Mouse (Mus musculus) hindbrain, postnatal 0 days (tissue): ENCODE measurements around the gene Cst6. TPM values are rescaled to one million over a fixed set of nuclear protein-coding genes. Genes with fewer than 3 reads are reported as not detected.

Experiments
- ATAC-seq: fragments of 200-750 bp; cut with Nextera tagmentation; 2 replicates; pipeline ENCODE4 v1.8.0; 2017; ENCODE audit warnings: mild to moderate bottlenecking, moderate TSS enrichment, moderate library complexity
- DNase-seq: peaks from one replicate; pipeline ENCODE4 v3.0.0-alpha.2; 2015; ENCODE audit warnings: low spot score
- H3K27ac ChIP-seq: fragments of 300-500 bp; sonication (generic); 2 replicates; pipeline ENCODE4 v1.5.1; 2014; ENCODE audit warnings: mild to moderate bottlenecking
- H3K27me3 ChIP-seq: fragments of 300-500 bp; sonication (generic); 2 replicates; pipeline ENCODE4 v1.6.1; 2014; ENCODE audit warnings: low read length, mixed read lengths; ENCODE audit not compliant: insufficient read depth
- H3K36me3 ChIP-seq: fragments of 300-500 bp; sonication (generic); 2 replicates; pipeline ENCODE4 v1.6.1; 2014; ENCODE audit warnings: low read length, mixed read lengths; ENCODE audit not compliant: insufficient read depth
- H3K4me1 ChIP-seq: fragments of 300-500 bp; sonication (generic); 2 replicates; pipeline ENCODE4 v1.6.1; 2014; ENCODE audit warnings: antibody characterized with exemption, low read length, mixed read lengths; ENCODE audit not compliant: insufficient read depth
- H3K4me2 ChIP-seq: fragments of 300-500 bp; sonication (generic); 2 replicates; pipeline ENCODE4 v1.6.1; 2014; ENCODE audit warnings: low read depth, mild to moderate bottlenecking, low read length, moderate library complexity, mixed read lengths
- H3K4me3 ChIP-seq: fragments of 300-500 bp; sonication (generic); 2 replicates; pipeline ENCODE4 v1.5.1; 2014; ENCODE audit warnings: low read length
- H3K9ac ChIP-seq: fragments of 300-500 bp; sonication (generic); replicated peaks from 2 replicates; pipeline ENCODE4 v1.6.1; 2014; ENCODE audit warnings: mild to moderate bottlenecking, low read length, moderate library complexity, mixed read lengths
- H3K9me3 ChIP-seq: fragments of 300-500 bp; sonication (generic); 2 replicates; pipeline ENCODE4 v1.6.1; 2016; ENCODE audit warnings: low read length, mixed read lengths
- CTCF ChIP-seq: IDR thresholded peaks from 2 replicates; pipeline ENCODE4 v1.5.1; 2016; ENCODE audit warnings: antibody characterized with exemption, control low read depth, low read depth
- WGBS: fragments of 180-500 bp; shearing (Covaris S2); extraction: QIAGEN DNeasy Blood & Tissue Kit; methylation state at CpG from one replicate; pipeline ENCODE4 v1.1.7; 2014; 5-methylcytosine and 5-hydroxymethylcytosine counted together
- polyA plus RNA-seq: library from polyadenylated mRNA; unstranded; fragments of >200 nt; fragmentation: Nextera tagmentation; extraction: Ambion mirVana; gene quantifications from 2 replicates; pipeline ENCODE4 v1.2.1, GENCODE M21; 2015
- total RNA-seq: library from RNA; depleted of rRNA; stranded (reverse); fragments of >200 nt; gene quantifications from 2 replicates; pipeline ENCODE4 v1.2.3, GENCODE M21; 2014; rRNA removed

The Cst6 gene
- total and polyA plus RNA-seq, 2 experiments from 2014 or later = 9.8 to 16.1 TPM

DNA sequence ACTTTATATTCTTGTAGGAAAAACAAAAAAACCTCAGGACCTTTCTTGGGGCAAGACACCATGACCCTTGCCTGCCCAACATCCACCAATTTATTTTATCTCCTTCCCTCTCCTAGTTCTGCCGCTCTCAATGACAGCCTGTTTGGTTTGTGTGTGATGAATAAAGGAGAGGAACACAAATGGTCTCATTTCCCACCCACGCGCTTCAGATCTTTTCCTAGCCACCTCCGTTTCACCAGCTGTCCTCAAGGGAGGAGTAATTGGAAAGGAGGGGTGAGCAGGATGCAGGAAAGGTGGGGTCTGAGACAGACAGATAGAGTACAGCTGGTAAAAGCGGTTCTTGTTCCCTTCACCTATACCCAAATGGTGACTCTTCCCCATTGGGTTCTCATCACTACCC lies 52.7 kb downstream of the Cst6 start:
- no peak overlapping the region for H3K4me2 ChIP-seq
- ATAC-seq (no peak), DNase-seq (no peak)
- H3K4me1 ChIP-seq = peaks cover 16% of the 10 kb centered on the region
- no peaks in the 10 kb centered on the region for H3K9me3 ChIP-seq
- no peak for TF ChIP-seq CTCF
- H3K36me3 ChIP-seq = peaks cover 12% of the 10 kb centered on the region
- H3K27me3 ChIP-seq = no peaks in the 10 kb centered on the region
- no peak overlapping the region for H3K27ac ChIP-seq
- WGBS = 84% methylated on average over 5 of the region's 5 CpGs
- H3K9ac ChIP-seq = no peak overlapping the region
- no peak overlapping the region for H3K4me3 ChIP-seq

DNA sequence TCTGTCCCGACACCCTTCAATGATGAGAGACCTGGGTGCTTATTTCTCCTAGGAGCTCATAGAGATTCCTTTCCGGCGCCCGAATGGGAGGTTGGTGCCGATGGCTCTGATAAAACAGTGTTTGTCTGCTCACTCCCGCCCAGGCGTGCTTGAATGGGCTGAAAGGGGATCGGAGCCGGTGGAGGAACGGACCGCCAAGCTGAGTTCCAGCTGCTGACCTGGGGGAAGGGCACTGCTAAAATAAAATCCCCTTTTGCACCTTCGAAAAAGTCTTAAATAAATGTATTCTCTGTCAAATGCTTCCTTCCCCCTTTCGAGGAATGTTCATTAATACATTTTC lies 53.7 kb downstream of the Cst6 start:
- H3K36me3 ChIP-seq = peaks cover 16% of the 10 kb centered on the region
- H3K27me3 ChIP-seq = no peaks in the 10 kb centered on the region
- peak overlapping the region; percentile 95 for H3K4me3 ChIP-seq
- no peak for TF ChIP-seq CTCF
- peak; percentile 49 for ATAC-seq
- H3K9ac ChIP-seq = peak overlapping the region; percentile 55
- peak overlapping the region; percentile 91 for H3K27ac ChIP-seq
- DNase-seq = no peak
- 6% methylated on average over 13 of the region's 13 CpGs for WGBS
- H3K9me3 ChIP-seq = no peaks in the 10 kb centered on the region
- H3K4me2 ChIP-seq = peak overlapping the region; percentile 81
- H3K4me1 ChIP-seq = peaks cover 16% of the 10 kb centered on the region

DNA sequence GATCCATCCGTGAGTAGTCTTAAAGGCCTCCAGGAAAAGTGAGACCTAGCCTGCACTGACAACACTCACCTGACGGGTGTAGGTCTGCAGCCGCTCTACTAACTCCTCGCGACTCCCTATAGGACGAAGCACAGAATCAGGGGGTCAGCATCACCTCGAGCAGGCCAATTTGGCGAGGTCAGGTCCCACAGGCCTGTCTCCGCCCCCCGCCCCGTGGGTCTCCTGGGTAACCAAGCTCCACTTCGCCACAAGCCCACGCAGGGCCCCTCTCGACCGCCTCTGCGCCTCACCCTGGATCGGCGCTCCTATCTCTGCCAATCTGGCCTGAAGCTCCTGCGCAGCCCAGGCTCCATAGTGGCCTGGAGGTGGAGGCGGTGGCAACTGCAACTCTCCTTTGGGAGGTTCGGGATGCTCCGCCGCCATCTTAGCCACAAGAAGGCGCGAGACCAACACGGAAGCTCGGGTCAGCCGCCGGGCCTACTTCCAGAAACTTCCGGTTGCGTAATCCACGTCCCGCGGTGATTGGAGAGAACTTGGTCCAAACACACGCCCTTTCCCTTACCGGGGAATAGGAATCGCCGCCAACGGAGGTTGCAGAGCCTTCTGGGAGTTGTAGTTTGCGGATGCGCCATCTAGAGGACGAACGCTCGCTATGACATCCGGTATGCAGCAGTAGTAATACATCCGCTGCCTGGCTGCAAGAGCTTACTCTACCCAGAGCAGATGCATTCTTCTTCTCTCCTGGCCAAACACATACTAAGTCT lies 54.2 kb downstream of the Cst6 start, which contains the start of gene Sf3b2:
Sf3b2 (minus strand) TSS at position 484 of the 764 bp plus-strand sequence.
- H3K4me3 ChIP-seq = peak within 1 kb of the TSS; percentile 95
- DNase-seq = peak; percentile 100
- H3K9me3 ChIP-seq = no peaks in the 10 kb centered on the region
- peak within 1 kb of the TSS; percentile 81 for H3K4me2 ChIP-seq
- WGBS = under 1% methylated on average over 46 of the region's 46 CpGs
- peak; percentile 84 for TF ChIP-seq CTCF
- peak within 1 kb of the TSS; percentile 91 for H3K27ac ChIP-seq
- peak within 1 kb of the TSS; percentile 83 for H3K9ac ChIP-seq
- no peaks in the 10 kb centered on the region for H3K27me3 ChIP-seq
- peaks cover 15% of the 10 kb centered on the region for H3K4me1 ChIP-seq
- peaks cover 22% of the 10 kb centered on the region for H3K36me3 ChIP-seq
- peak; percentile 97 for ATAC-seq

Other genes starting within 250 kb of the Cst6 start
- gene Rab1b, start 242.5 kb downstream of the Cst6 start, total RNA-seq = 272 and 291 TPM in 2 replicates
- gene Rab1b, start 242.5 kb downstream of the Cst6 start, polyA plus RNA-seq = 229 and 230 TPM in 2 replicates
- 191 and 227 TPM in 2 replicates for gene Klc2, start 231.0 kb downstream of the Cst6 start, total RNA-seq
- gene Klc2, start 231.0 kb downstream of the Cst6 start, polyA plus RNA-seq = 75.6 and 76.6 TPM in 2 replicates
- 60.3 and 63.6 TPM in 2 replicates for gene Pacs1, start 76.5 kb downstream of the Cst6 start, total RNA-seq
- gene Pacs1, start 76.5 kb downstream of the Cst6 start, polyA plus RNA-seq = 33.1 and 41.0 TPM in 2 replicates
- gene Sf3b2, start 54.1 kb downstream of the Cst6 start, total RNA-seq = 266 and 341 TPM in 2 replicates
- 322 and 334 TPM in 2 replicates for gene Sf3b2, start 54.1 kb downstream of the Cst6 start, polyA plus RNA-seq
- gene Gal3st3, start 51.2 kb downstream of the Cst6 start, total RNA-seq = 25.0 and 27.3 TPM in 2 replicates
- gene Gal3st3, start 51.2 kb downstream of the Cst6 start, polyA plus RNA-seq = 26.9 and 31.9 TPM in 2 replicates
- not detected in 2 replicates for gene Catsper1, start 13.8 kb downstream of the Cst6 start, total RNA-seq
- gene Catsper1, start 13.8 kb downstream of the Cst6 start, polyA plus RNA-seq = not detected in 2 replicates
- 21.2 and 25.2 TPM in 2 replicates for gene Eif1ad, start 17.2 kb upstream of the Cst6 start, total RNA-seq
- 46.7 and 49.2 TPM in 2 replicates for gene Eif1ad, start 17.2 kb upstream of the Cst6 start, polyA plus RNA-seq
- gene Banf1, start 17.6 kb upstream of the Cst6 start, total RNA-seq = 78.3 and 95.8 TPM in 2 replicates
- gene Banf1, start 17.6 kb upstream of the Cst6 start, polyA plus RNA-seq = 316 and 319 TPM in 2 replicates
- 23.2 and 30.5 TPM in 2 replicates for gene Sart1, start 39.1 kb upstream of the Cst6 start, total RNA-seq
- gene Sart1, start 39.1 kb upstream of the Cst6 start, polyA plus RNA-seq = 45.0 and 47.4 TPM in 2 replicates
- gene Tsga10ip, start 53.0 kb upstream of the Cst6 start, total RNA-seq = not detected in 2 replicates
- not detected in 2 replicates for gene Tsga10ip, start 53.0 kb upstream of the Cst6 start, polyA plus RNA-seq
- gene Drap1, start 75.4 kb upstream of the Cst6 start, total RNA-seq = 111 and 123 TPM in 2 replicates
- 331 and 338 TPM in 2 replicates for gene Drap1, start 75.4 kb upstream of the Cst6 start, polyA plus RNA-seq
- gene AI837181, start 75.6 kb upstream of the Cst6 start, total RNA-seq = 85.1 and 100 TPM in 2 replicates
- gene AI837181, start 75.6 kb upstream of the Cst6 start, polyA plus RNA-seq = 81.8 and 82.8 TPM in 2 replicates
- not detected in 2 replicates for gene Fosl1, start 98.0 kb upstream of the Cst6 start, total RNA-seq
- not detected in 2 replicates for gene Fosl1, start 98.0 kb upstream of the Cst6 start, polyA plus RNA-seq
- gene Ccdc85b, start 108.3 kb upstream of the Cst6 start, total RNA-seq = 17.4 and 18.5 TPM in 2 replicates
- gene Ccdc85b, start 108.3 kb upstream of the Cst6 start, polyA plus RNA-seq = 16.0 and 16.1 TPM in 2 replicates
- gene Fibp, start 111.0 kb upstream of the Cst6 start, total RNA-seq = 76.1 and 103 TPM in 2 replicates
- 172 and 179 TPM in 2 replicates for gene Fibp, start 111.0 kb upstream of the Cst6 start, polyA plus RNA-seq
- 1.2 and 4.5 TPM in 2 replicates for gene Ctsw, start 118.9 kb upstream of the Cst6 start, total RNA-seq
- gene Ctsw, start 118.9 kb upstream of the Cst6 start, polyA plus RNA-seq = 1.6 and 2.0 TPM in 2 replicates
- 46.3 and 49.3 TPM in 2 replicates for gene Efemp2, start 124.4 kb upstream of the Cst6 start, total RNA-seq
- gene Efemp2, start 124.4 kb upstream of the Cst6 start, polyA plus RNA-seq = 36.5 and 41.7 TPM in 2 replicates
- 56.8 and 58.8 TPM in 2 replicates for gene Mus81, start 138.8 kb upstream of the Cst6 start, total RNA-seq
- gene Mus81, start 138.8 kb upstream of the Cst6 start, polyA plus RNA-seq = 27.4 and 27.7 TPM in 2 replicates
- gene Cfl1, start 140.9 kb upstream of the Cst6 start, total RNA-seq = 1,468 and 1,477 TPM in 2 replicates
- gene Cfl1, start 140.9 kb upstream of the Cst6 start, polyA plus RNA-seq = 3,076 and 3,214 TPM in 2 replicates
- 3.8 and 4.8 TPM in 2 replicates for gene 1700020D05Rik, start 154.2 kb upstream of the Cst6 start, total RNA-seq
- not detected in 2 replicates for gene 1700020D05Rik, start 154.2 kb upstream of the Cst6 start, polyA plus RNA-seq
- 78.0 and 79.0 TPM in 2 replicates for gene Snx32, start 161.0 kb upstream of the Cst6 start, total RNA-seq
- gene Snx32, start 161.0 kb upstream of the Cst6 start, polyA plus RNA-seq = 75.0 and 79.6 TPM in 2 replicates
- not detected in 2 replicates for gene Ovol1, start 211.1 kb upstream of the Cst6 start, total RNA-seq
- 0.25 TPM in 1 of 2 replicates, not detected in the other for gene Ovol1, start 211.1 kb upstream of the Cst6 start, polyA plus RNA-seq
- 15.0 and 19.3 TPM in 2 replicates for gene Ap5b1, start 218.5 kb upstream of the Cst6 start, total RNA-seq
- 2.3 and 2.6 TPM in 2 replicates for gene Ap5b1, start 218.5 kb upstream of the Cst6 start, polyA plus RNA-seq